Mouse (Mus musculus) lung, postnatal 0 days (tissue): ENCODE measurements around the gene Bptf. TPM values are rescaled to one million over a fixed set of nuclear protein-coding genes. Genes with fewer than 3 reads are reported as not detected.
"Not testable (repeated sequence)": the region's sequence is repeated elsewhere in the genome, so short reads cannot be mapped to it uniquely, and the experiment has no call there.

Experiments used
- ATAC-seq: fragments of 200-750 bp; cut with Nextera tagmentation; 2 replicates; pipeline ENCODE4 v1.8.0; 2017; ENCODE audit warnings: moderate library complexity
- DNase-seq: peaks from one replicate; pipeline ENCODE4 v3.0.0-alpha.2; 2016; ENCODE audit warnings: low spot score
- H3K27ac ChIP-seq: fragments of 300-500 bp; sonication (generic); 2 replicates; pipeline ENCODE4 v1.5.1; 2014; ENCODE audit warnings: antibody characterized with exemption, mild to moderate bottlenecking, low read length, mixed read lengths
- H3K27me3 ChIP-seq: fragments of 300-500 bp; sonication (generic); replicated peaks from 2 replicates; pipeline ENCODE4 v1.6.1; 2014; ENCODE audit warnings: low read length, mixed read lengths; ENCODE audit not compliant: insufficient read depth
- H3K36me3 ChIP-seq: fragments of 300-500 bp; sonication (generic); 2 replicates; pipeline ENCODE4 v1.6.1; 2014; ENCODE audit warnings: low read length, mixed read lengths; ENCODE audit not compliant: insufficient read depth
- H3K4me1 ChIP-seq: fragments of 300-500 bp; sonication (generic); 2 replicates; pipeline ENCODE4 v1.6.1; 2014; ENCODE audit warnings: antibody characterized with exemption, low read depth, low read length, mixed read lengths; ENCODE audit not compliant: insufficient read depth
- H3K4me2 ChIP-seq: fragments of 300-500 bp; sonication (generic); replicated peaks from 2 replicates; pipeline ENCODE4 v1.6.1; 2014; ENCODE audit warnings: low read depth, mild to moderate bottlenecking, low read length, moderate library complexity, mixed read lengths
- H3K4me3 ChIP-seq: fragments of 300-500 bp; sonication (generic); 2 replicates; pipeline ENCODE4 v1.5.1; 2014; ENCODE audit warnings: low read depth, low read length
- H3K9ac ChIP-seq: fragments of 300-500 bp; sonication (generic); replicated peaks from 2 replicates; pipeline ENCODE4 v1.6.1; 2014; ENCODE audit warnings: low read depth, mild to moderate bottlenecking
- H3K9me3 ChIP-seq: fragments of 300-500 bp; sonication (generic); 2 replicates; pipeline ENCODE4 v1.6.1; 2016; ENCODE audit warnings: low read length, mixed read lengths
- CTCF ChIP-seq: IDR thresholded peaks from 2 replicates; pipeline ENCODE4 v1.5.1; 2016; ENCODE audit warnings: antibody characterized with exemption, mild to moderate bottlenecking
- EP300 ChIP-seq: IDR thresholded peaks from 2 replicates; pipeline ENCODE4 v1.6.1; 2016; ENCODE audit warnings: antibody characterized with exemption, mild to moderate bottlenecking, control low read depth
- WGBS: fragments of 180-500 bp; shearing (Covaris S2); extraction: QIAGEN DNeasy Blood & Tissue Kit; methylation state at CpG from one replicate; pipeline ENCODE4 v1.1.7; 2014; 5-methylcytosine and 5-hydroxymethylcytosine counted together
- polyA plus RNA-seq: library from polyadenylated mRNA; unstranded; fragments of >200 nt; fragmentation: Nextera tagmentation; extraction: Ambion mirVana; gene quantifications from 2 replicates; pipeline ENCODE4 v1.2.1, GENCODE M21; 2015

Gene Bptf
- polyA plus RNA-seq, 1 experiment from 2014 or later = 19.8 TPM

DNA sequence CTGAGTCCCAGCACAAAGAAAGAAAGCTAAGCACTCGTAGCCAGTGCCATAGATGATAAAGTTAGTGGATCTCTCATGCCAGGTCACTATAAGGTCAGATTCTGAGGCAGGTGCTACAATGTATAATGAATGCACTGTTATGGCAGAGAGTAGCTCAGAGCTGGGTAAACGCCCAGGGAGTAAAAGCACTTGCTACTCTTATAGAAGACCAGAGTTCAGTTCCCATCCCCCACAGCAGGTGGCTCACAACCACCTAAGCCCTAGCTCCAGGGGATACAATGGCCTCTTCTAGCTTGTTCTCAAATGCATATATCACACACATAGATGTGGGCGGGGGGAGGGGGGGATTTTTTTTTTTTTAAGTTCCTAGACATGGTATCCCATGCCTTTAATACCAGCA is 3.8 kb upstream of the Bptf start:
- H3K27me3 ChIP-seq = no peaks in the 10 kb centered on the region
- WGBS = 41% methylated on average over 3 of the region's 3 CpGs
- TF ChIP-seq CTCF (no peak), EP300 (no peak)
- no peak overlapping the region for H3K9ac ChIP-seq
- ATAC-seq = no peak
- no peaks in the 10 kb centered on the region for H3K9me3 ChIP-seq
- H3K27ac ChIP-seq = no peak overlapping the region
- no peak overlapping the region for H3K4me3 ChIP-seq
- H3K4me2 ChIP-seq = no peak overlapping the region
- H3K4me1 ChIP-seq = peaks cover 5% of the 10 kb centered on the region; the same call in 1 of the 2 replicates
- DNase-seq = no peak
- H3K36me3 ChIP-seq = no peaks in the 10 kb centered on the region

DNA sequence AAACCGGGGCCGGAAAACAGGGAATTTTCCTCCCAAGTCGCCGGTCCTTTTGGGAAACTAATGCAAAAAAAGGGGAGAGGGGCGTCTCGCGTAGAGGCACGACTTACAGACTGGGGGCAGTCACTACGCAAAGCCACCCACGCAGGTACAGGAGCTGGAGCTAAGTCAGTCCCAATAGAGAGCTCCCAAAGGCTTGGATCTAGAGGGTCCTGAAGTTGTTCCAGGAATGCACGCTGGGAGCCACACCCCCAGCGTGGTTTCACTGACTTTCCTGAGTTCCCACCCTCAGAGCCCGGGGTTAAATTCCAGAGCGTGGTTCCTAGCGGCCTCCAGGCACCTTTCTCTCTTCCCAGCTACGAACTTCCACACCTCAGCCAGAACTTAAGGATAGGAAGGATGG is 499 bp upstream of the Bptf start:
- DNase-seq = peak; percentile 52
- peak; percentile 30 for ATAC-seq
- Histone ChIP-seq H3K27me3 (no peaks in the 10 kb centered on the region), H3K9ac (peak overlapping the region; percentile 91), H3K27ac (peak overlapping the region; percentile 71), H3K4me2 (peak overlapping the region; percentile 96), H3K36me3 (no peaks in the 10 kb centered on the region), H3K9me3 (no peaks in the 10 kb centered on the region), H3K4me3 (peak overlapping the region; percentile 89), H3K4me1 (peaks cover 5% of the 10 kb centered on the region; the same call in 1 of the 2 replicates)
- WGBS = 1% methylated on average over 16 of the region's 16 CpGs
- TF ChIP-seq CTCF (no peak), EP300 (no peak)

DNA sequence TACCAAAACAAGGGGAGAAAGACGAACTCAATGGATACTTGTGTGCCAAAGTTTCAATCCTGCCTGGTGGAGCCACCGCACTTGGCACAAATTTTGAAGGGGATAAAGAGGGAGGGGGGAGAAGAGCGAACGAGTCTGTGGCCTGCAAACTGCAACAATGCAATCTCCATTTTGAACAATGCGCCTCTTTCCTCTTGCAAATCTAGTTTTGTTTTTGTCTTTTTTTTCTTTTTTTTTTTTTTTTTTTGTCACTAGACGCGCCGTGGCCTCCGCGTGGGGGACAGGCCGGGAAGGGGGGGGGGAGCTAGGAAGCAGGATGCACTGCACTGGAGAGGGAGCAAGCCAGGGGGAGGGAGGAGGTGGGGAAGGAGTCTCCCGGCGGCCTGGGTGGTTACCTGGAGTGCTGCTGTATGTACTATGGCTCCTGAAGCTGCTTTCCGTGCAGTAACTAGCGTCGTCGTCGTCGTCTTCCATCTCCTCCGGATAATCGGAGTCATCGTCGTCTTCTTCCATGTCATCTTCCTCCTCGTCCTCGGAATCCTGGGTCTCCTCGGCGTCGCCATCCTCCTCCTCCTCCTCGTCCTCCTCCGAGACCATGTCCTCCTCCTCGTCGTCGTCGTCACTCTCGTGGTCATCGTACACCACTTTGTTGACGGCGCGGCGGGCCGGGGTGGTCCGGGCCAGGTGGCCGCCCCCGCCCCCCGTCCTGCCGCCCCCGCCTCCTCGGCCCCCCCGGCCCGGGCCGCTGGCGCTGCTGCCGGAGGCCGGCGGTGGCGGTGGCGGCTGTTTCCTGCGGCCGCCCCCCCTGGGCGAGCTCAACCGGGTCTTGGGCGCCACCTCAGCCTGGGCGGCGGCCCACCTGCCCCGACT is 813 bp downstream of the Bptf start:
- H3K4me3 ChIP-seq = peak overlapping the region; percentile 89
- peak overlapping the region; percentile 98 for H3K27ac ChIP-seq
- H3K9ac ChIP-seq = peak overlapping the region; percentile 91
- no peak for TF ChIP-seq CTCF
- TF ChIP-seq EP300 = no peak
- H3K27me3 ChIP-seq = no peaks in the 10 kb centered on the region
- DNase-seq (peak; percentile 77), ATAC-seq (peak; percentile 77)
- peak overlapping the region; percentile 96 for H3K4me2 ChIP-seq
- WGBS = under 1% methylated on average over 42 of the region's 65 CpGs
- no peaks in the 10 kb centered on the region for H3K36me3 ChIP-seq
- no peaks in the 10 kb centered on the region for H3K9me3 ChIP-seq
- peaks cover 5% of the 10 kb centered on the region; the same call in 1 of the 2 replicates for H3K4me1 ChIP-seq

DNA sequence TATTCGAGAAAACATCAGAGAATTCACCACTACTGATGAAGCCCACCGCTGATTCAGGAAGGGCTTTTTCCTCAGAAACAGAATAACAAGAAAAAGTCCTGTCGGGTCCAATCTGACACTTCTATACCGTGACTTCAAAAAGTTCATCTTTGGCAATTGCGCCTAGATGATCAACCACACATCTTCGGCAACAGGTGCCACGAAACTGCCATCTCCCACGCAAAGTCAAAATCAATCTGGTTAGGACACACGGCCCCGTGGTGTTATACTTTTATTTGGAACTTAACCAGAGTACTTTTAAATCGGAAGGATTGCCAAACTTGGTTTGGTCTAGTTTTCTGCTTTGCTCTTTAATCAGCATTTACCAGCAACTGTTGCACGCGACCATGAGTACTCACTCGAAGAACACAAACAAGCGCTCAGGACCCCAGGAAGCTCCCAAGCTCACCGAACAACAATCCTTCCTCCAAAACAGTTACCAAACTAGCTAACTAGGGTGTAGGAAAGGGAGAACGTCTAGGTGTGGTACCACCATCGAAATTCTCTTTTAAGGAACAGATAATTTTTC is 1.6 kb downstream of the Bptf start:
- no peaks in the 10 kb centered on the region for H3K27me3 ChIP-seq
- no peaks in the 10 kb centered on the region for H3K9me3 ChIP-seq
- ATAC-seq = no peak
- TF ChIP-seq EP300 (no peak), CTCF (no peak)
- DNase-seq = peak; percentile 11
- no peaks in the 10 kb centered on the region for H3K36me3 ChIP-seq
- H3K4me2 ChIP-seq = peak overlapping the region; percentile 96
- H3K4me3 ChIP-seq = peak overlapping the region; percentile 89
- peak overlapping the region; percentile 98 for H3K27ac ChIP-seq
- WGBS = under 1% methylated on average over 18 of the region's 18 CpGs
- H3K9ac ChIP-seq = peak overlapping the region; percentile 91
- H3K4me1 ChIP-seq = peaks cover 5% of the 10 kb centered on the region; the same call in 1 of the 2 replicates

DNA sequence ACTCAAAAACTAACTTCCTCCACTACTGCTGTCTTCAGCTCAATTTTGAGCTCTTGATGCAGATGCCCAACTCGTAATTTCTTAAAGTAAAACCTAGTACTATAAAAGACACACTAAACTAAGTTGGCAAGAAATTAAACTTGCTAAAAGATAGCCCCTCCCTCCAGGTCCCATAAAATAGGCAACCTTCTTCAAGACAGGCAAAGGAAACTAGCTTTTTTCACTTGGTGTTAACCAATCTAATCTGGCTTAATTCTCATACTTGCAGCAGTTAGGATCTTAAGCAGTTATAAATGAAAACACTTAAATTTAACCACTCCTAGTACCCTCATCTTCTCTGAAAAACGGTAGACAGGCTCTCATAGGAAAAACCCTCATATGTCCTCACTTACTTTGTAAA is 2.3 kb downstream of the Bptf start:
- WGBS = 8% methylated on average over 2 of the region's 2 CpGs
- no peak for TF ChIP-seq EP300
- TF ChIP-seq CTCF = no peak
- ATAC-seq (no peak), DNase-seq (no peak)
- no peaks in the 10 kb centered on the region for H3K9me3 ChIP-seq
- H3K4me2 ChIP-seq = peak overlapping the region; percentile 96
- H3K9ac ChIP-seq = no peak overlapping the region
- H3K4me1 ChIP-seq = peaks cover 10% of the 10 kb centered on the region; the same call in 1 of the 2 replicates
- no peaks in the 10 kb centered on the region for H3K27me3 ChIP-seq
- no peaks in the 10 kb centered on the region for H3K36me3 ChIP-seq
- H3K27ac ChIP-seq = no peak overlapping the region
- peak overlapping the region; percentile 89 for H3K4me3 ChIP-seq

DNA sequence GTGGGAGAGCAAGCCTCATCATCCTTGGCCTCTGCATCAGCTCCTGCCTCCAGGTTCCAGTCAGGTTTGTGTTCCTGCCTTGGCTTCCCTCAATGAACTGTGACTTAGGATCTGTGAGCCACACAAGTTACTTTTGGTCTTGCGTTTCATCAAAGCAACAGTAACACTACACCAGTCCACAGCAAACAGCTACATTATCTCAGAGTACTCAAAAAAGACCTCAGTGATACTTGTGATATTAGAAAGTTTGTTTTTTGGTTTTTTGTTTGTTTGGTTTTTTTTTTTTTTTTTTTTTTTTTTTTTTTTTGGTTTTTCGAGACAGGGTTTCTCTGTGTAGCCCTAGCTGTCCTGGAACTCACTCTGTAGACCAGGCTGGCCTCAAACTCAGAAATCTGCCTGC is 5.2 kb downstream of the Bptf start:
- not testable (repeated sequence) for ATAC-seq, H3K4me3 ChIP-seq, H3K4me2 ChIP-seq, H3K27me3 ChIP-seq, H3K9ac ChIP-seq, H3K9me3 ChIP-seq, DNase-seq, H3K27ac ChIP-seq, H3K36me3 ChIP-seq
- WGBS = 91% methylated on average over 1 of the region's 2 CpGs
- peaks cover 11% of the 10 kb centered on the region; the same call in 1 of the 2 replicates for H3K4me1 ChIP-seq
